Mouse (Mus musculus): ENCODE results near the gene Slc1a2.

Slc1a2 gene

DNA sequence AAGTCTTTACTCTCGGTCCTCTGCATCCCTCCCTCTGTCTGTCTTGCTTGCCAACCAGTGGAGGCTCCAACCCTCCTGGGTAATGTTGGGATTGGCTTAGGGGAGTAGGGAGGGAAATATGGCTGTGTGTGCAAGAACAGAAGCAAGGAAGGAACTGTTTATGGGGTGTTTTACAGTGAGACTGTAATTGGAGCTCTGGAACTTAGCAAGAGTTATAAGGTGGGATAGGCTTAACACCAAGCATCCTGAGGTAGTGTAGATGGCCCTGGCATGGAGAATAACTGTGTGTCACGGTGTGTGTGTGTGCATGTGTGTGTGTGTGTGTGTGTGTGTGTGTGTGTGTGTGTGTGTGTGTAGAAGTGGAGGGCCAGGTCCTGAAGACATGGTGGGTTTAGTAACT is 55.9 kb downstream of the Slc1a2 start:
- no peak for DNase-seq

GRCm38 (mm10) chr2:102715754-102716153 is 57.3 kb downstream of the Slc1a2 start:
- DNase-seq: no peak

DNA sequence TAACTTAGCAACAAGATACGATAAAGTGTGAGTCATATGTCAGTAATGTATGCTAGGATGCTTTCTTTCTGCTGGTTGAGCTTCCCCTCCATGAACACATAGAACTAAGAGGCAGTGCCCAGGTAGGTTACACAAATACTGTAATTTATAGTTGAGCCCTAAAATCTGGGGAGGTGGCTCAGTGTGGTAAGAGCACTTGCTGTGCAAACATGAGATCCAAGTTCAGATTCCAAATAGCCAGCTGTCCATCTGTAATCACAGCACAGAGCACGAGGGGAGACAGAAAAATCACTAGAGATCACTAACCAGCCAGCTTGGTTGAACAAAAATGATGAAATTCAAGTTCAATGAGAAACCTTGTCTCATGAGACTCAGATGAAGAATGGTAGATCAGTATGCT is 63.4 kb downstream of the Slc1a2 start:
- no peak for DNase-seq

- no peak for DNase-seq
These were observed 66.6 kb downstream of the Slc1a2 start for GRCm38 (mm10) chr2:102725054-102725453.

DNA sequence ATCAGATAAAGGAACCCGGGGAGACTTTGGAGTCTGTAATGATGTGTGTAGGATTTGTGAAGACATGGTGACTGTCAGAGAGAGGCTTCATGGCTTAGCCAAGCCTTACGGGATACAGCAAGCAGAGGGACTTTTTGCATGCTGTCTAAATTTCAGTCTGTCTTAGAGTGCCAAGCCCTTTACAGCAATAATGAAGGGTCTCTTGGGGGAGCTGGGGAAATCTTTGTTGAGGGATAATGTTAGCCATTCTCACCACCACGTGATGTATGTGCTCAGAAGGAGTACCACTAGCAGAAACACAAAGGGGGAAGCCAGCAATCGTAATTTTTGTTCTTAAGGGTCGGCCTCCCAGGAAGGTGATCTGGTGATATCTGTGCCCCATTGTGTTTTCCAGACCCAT is 71.9 kb downstream of the Slc1a2 start:
- no peak for DNase-seq

DNA sequence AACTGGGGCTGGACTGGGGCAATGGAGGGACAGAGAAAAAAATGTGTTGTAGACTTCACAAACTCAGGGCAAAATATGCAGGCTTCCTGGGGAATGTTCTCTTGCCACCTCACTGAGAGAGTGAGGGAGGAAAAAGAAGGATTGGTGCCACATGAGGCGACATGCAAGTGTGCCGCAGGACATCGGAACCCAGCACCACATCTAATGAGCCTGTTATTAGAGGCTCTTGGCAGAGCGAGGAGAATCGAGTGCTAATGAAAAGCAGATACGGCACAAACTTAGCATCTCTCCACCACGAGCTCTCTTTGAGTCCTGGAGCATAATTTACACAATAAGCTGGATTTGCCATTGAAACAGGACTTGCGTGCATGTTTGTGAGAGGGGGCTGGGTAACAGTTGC is 72.3 kb downstream of the Slc1a2 start:
- DNase-seq: no peak

DNA sequence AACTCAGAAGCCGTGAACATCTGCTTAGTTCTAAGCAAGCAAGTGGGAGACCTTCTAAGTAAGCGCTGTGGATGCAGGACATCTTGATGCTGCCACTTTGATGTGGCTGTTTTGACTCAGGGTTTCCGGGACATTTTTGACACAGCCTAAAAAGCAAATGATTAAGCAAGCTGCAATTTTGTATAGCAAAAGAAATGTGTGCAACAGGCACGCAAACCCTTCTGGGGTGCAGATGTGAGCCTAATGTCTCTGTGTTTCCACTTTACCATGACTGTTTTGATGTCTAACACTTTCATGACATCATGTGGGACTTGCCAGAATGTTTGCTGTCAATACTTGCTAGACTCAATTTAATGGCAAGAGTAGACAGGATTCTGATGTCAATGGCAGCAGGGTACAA is 74.7 kb downstream of the Slc1a2 start:
- no peak for DNase-seq

DNA sequence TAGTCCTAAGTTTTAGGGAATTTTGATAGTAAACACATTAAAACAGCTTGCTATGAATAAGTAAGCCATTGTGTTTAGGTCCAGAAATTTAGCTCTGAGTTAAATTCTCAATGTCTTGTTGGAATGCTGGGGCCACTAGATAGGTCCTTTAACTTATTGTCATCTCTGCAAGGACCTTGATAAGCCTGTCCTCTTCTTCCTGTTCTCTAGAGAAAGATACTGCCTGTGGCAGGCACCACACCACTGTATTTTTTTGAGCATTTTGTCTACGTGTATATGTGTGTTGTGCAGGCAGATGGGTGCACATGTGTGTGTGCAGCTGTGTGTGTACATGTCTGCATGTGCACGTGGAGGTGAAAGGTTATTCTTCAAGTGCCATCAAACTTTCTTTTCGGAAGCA is 75.6 kb downstream of the Slc1a2 start:
- DNase-seq: no peak

GRCm38 (mm10) chr2:102735031-102735430 is 76.6 kb downstream of the Slc1a2 start:
- no peak for DNase-seq

DNA sequence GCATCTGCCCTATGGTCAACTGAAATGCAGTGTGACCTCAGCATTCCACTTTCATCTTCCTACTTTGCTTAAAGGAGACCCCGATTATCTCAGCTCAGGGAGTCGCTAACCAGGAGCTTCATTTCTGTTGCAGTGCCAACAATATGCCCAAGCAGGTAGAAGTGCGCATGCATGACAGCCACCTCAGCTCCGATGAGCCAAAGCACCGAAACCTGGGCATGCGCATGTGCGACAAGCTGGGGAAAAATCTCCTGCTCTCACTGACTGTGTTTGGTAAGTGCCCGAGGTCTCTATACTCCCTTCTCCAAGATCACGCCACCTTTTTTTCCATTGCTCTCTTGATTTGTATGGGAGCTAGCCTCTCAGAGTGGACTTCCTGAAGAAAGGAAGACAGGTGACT is 77.4 kb downstream of the Slc1a2 start:
- no peak for DNase-seq

DNA sequence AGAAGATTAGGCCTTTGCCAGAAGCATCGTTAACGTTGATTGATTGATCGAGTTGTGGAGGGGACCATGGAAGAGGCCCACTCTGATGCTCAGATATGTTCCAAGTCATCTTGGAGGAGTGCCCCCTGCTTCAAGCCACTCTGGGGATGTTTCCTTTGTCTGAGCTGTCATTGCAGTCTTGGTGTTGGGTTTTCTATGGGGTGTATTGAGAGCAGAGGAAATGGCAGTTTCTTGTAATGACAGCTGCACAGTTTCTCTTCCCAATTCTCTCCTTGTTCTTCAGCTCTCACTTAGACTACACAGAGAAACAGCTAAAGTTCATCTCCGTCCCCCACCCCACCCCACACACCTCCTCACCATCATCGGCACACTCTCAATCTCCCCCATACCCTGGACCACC is 78.0 kb downstream of the Slc1a2 start:
- DNase-seq: no peak

- no peak for DNase-seq
These were observed 80.4 kb downstream of the Slc1a2 start for GRCm38 (mm10) chr2:102738852-102739251.

DNA sequence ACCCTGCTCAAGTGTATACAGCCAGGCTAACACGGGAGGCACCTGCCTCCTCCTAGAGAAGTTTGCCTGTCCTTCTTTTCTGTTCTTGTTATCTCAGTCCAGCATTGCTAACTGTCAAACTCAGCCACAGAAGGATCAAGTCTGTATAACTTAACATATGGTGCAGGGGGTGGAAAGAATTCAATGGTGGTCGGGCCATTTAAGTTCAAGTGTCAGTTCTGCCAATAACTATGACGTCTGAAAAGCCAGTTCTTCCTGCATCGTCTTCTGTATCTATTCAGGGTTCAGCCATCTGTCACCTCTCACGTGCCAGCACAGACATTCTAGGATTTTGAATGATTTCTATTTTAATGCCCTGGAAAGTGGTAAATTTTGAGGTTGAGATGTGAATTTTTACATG is 84.2 kb downstream of the Slc1a2 start:
- no peak for DNase-seq

- DNase-seq: peak; percentile 62 to 80
These were observed 85.6 kb downstream of the Slc1a2 start for GRCm38 (mm10) chr2:102743918-102744696.

GRCm38 (mm10) chr2:102745259-102745906 is 86.9 kb downstream of the Slc1a2 start:
- DNase-seq: peak; percentile 86 to 93

DNA sequence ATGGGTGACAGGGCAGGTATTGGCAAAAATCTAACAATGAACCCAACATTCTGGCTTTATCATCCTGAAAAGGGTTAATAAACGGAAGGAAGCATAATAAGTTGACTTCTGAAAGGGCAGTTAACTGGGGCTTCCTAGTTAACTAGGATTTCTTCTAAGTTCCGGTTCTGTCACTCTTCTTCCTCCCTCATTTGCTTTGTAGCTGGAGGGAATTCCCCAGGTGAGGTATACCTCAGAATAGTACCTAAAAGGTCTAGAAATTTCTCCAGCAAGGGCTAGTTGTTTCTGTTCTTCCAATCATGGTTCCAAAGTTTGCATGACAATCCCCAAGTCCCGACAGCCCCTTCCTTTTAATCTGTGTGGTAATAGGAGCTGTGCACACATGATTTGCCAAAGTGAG is 89.3 kb downstream of the Slc1a2 start:
- no peak for DNase-seq

DNA sequence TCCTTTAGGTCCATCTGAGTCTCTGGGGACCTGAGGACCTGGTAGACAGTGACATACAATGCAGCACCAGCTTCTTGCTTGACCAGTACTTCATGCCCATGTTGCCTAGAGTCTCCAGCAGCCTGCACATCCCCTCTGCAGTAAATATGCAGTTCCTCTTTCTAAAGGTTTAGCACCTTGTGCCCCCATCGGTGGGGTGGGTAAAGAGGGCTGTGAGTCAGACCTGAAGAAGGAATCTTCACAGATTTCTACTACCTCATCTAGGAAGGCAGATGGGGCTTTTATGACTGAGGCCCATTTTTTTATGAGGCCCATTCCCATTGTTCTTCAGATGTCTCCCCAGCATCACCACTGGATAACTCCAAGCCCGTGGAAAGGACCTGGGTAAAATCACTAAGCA is 91.5 kb downstream of the Slc1a2 start:
- no peak for DNase-seq

DNA sequence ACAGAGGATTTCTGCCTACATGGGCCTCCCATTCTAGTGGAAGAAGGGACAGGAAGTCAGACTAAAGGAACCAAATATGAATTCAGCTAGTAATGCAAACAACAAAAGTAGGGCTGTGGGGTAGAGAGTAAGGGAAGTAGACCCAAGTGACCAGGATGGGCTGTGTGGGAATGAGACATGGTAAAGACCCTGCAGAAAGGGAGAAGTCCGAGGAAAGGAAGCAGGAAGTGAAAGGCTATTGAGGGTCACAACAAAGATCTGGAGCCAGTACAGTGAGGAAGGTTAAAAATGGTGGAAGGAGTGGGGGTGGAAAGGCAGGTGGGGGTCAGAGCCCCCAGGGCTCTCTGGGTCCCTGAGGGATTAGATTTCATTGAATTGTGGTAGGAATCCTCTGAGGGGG is 93.4 kb downstream of the Slc1a2 start:
- DNase-seq: no peak

DNA sequence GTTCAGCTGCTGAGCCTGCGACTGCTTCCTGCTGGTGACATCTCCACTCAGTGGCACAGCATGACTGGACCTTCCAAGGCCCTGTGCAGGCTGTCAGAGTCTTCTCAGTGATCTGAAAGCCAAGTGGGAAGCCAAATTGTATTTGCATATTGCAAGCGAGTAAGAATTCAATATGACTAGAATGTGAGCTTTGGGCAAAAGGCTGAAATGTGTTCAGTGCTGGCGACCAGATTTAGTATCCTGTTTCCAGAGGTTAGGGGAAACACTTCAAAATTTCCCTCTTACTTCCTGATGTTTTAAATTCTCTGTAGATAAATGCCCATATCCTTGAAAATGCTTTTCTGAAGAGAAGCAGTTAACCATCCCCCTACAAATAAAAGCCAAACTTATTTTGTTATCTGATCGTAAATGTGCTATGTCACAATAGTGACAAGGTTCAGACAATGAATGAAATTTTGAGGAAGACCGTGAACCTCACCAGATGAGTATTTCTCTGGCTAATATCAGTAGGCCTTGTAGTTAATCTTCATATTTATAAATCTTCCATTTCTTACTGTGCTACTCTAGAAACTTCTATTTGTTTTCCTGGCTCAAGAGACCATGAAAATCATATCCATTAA is 98.9 kb downstream of the Slc1a2 start:
- DNase-seq: no peak

GRCm38 (mm10) chr2:102759479-102759878 is 101.0 kb downstream of the Slc1a2 start:
- DNase-seq: no peak

DNA sequence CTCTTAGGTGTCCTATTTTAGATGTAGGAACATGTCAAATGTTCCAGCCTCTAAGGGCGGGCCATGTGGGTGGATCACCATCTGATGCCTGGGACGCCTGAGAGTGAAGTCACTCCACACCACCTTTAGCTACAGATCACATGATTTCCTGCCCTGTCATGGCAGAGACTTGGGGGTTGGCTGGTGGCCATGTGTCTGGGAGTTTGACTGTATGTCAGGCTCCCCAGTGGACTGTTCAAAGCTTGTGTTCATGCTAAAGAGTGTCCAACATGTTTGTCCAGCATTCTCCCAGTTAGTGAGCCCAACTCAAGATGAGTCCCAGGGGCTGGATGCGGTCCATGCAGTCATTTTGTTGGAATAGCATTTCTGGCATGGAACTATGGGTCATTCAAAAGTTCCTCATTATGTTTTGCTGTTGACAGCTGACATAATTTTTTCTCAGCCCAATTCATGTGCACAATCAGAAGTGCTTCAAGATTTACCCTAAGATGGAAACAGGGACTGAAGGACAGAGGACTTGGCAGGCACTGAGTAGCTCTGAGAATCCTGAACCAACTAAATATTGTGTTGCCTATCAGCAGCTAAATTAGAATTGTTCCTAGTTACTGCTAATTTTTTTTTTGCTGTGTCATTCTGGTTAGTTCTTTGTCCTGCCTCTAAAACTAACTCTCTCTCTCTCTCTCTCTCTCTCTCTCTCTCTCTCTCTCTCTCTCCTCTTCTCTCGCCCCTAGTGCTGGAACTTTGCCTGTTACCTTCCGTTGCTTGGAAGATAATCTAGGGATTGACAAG is 102.0 kb downstream of the Slc1a2 start:
- no peak for DNase-seq

DNA sequence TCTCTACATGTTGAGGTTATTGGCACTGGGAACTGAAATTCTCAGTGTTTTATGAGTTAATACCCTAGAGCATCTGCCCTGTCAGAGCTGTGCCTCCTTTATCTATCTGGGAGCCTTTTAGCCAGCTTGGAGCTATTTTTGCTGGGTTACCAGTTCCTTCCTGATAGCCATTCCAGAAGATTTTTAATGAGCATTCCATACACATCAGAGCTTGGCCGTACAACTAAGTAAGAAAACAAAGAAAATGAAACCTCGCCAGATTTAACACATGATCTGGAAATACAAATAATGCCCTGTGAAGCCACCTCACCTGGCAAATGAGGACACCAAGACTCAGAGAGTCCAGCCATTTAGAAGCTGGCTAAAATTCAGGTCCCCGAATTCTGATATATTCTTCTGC is 104.7 kb downstream of the Slc1a2 start:
- DNase-seq: no peak

GRCm38 (mm10) chr2:102763991-102764390 is 105.5 kb downstream of the Slc1a2 start:
- DNase-seq: no peak
